Mouse (Mus musculus) monocyte, adult 2 months (primary cell): ENCODE data around the gene Dgkq.

Source experiments
- DNase-seq, 2 experiments: peaks; one replicate each; pipeline ENCODE4 v3.0.0; 2022; ENCODE audit warnings: low spot score in 2 of 2, low read depth in 1 of 2

Dgkq gene

DNA sequence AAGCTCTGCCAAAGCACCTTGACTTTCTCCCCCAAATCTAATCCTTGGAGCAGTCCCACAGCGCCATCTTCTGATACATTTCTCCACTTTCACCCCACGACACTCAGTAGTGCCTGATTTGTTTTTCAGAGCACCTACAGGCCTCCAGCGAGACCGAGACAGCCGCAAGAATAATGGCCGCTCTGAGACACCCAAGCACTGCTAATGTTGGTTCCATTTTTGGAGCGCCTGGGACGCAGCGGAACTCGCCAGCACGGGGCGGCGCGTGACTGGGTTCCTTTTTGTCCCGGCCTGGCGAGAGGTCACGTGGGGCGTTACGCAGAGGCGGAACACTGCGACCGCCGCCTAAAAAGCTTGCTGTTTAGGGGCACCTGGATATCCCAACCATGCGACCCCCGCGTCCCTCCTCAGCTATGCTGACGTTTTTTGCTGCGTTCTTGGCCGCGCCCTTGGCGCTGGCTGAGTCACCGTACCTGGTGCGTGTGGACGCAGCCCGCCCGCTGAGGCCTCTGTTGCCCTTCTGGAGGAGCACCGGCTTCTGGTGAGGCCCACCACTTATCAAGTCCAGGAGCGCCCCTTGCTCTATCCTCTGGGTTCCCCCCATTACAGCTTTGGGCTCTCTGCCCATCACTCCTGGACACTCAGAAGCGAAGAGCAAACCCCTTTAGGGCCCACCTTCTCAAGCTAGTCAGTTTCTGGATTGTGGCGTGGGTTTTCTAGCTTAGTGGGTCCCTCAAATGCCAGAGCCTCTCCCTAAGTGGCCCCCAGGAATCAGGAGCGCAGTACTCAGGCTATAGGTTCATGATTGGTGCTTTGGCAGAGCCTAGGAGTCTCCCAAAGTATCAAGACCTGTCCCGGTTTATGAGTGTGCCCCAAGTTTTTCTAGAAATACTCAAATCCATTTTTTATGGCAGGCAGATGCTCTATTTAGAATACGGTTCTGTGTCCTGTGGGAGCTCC, at the start of gene Dgkq:
TSS of gene Dgkq (minus strand) at position 696 of the 960 bp plus-strand sequence.
- DNase-seq: peak; percentile 84 to 92

- DNase-seq: no peak
Observed at GRCm38 (mm10) chr5:108718051-108718450, 48.6 kb upstream of the Dgkq start.

DNA sequence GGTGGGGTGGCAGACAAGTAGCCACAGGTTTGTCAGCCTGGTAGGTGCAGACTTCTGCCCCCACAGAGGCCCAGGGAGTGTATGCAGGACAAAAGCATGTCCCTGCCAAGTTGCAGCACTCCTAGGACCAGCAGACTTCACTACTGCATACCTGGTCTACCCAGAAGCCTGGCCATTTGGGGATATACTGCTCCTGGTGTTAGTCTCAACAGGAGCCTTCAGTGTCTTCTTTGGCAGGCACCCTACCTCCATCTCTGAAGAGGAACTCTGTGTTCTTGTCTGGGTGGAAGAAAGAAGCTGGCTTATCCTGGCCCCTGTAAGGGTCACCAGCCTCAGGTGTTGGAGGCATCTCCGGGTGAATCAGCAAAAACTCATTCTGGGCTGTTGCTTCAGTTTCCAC, 46.5 kb upstream of the Dgkq start:
- no peak for DNase-seq

DNA sequence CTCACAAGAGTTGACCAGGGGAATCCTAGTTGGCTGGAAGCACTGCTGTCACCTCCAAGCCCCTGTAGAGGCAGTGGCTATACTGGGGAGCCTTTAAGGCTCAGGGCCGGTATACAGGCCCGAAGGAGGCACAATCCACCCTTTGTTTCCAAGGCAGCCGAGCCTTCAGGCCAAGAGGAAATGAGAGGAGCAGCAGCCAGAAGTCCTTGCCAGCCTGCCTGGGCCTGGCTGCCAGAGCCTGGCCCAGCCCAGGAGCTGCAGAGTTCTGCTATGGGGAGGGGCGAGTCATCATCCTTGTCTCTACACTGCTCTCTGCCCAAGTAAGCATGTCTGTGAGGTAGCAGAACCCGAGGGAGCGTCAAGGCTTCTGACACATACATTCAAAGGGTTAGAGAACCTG, 44.7 kb upstream of the Dgkq start:
- DNase-seq: no peak

DNA sequence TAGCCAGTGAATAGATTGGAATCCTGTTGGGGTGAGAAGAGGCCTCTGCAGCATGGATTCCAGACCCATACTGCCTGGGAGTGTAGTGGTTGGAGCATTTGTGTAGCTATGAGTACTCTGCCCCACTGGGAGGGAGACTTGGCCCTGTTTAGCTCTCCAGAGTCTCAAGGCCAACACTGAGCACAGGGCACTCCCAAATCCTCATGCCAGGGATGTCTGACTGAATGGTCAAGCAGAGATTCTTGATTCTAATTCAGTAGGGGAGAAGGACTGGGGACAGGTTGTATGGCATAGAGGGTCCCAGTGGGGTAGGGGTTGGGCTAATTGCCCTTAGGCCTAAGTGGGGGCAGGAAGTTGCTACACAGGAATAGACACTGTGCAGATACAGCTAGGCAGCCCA, 44.2 kb upstream of the Dgkq start:
- no peak for DNase-seq

DNA sequence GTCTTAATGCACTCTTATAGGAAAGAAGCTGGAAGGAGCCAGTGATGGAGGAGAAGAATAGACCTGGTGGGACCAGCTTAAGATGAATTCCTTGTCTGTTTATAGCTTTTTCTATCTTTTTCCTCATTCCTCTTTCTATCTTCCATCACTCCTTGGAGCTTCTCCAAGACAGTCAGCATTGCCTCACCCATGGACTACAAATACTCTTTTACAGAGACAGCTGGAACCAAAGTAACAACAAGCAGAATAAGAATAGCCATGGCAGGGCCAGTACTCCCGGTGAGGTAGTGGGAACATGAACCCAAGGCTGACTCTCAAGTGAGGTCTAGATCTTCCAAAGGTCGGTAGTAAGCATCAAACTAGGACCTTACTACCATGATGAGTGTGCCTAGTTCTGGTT, 43.6 kb upstream of the Dgkq start:
- no peak for DNase-seq

- DNase-seq: no peak
Observed at GRCm38 (mm10) chr5:108711968-108712367, 42.5 kb upstream of the Dgkq start.

DNA sequence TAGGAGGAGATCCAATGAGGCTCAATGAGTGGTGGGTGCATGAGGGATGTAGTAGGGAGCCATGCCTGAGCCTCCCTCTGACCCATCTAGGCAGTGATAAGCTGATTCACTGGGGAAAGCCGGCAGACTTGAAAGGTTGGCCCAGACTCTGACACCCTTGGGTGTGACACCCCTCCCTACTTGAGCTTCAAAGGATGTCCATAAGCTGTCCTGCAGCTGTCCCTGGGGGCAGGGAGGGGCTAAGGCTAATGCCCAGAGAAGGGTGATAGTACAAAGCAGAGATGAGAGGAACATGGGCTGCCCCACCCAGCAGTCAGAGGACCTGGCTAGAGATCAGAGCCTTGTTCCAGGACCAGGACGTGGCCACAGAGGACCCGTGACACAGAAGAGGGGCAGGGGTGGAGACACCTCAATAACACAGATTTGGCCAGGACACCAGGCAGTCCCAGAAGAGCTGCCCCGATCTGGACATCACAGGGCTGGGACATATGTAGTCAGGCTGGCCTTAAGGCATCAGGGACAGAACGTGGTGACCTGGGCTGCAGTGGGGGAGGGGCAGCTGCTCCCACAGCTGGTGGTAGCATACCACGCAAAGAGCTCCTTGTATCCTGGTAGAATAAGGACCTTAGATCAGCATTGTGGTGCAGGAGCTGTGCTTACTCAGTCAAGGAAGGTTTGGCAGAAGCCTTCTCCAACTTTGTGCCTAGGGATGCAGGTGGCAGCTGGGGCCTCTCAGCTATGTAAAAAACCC, 39.7 kb upstream of the Dgkq start:
- DNase-seq: no peak

GRCm38 (mm10) chr5:108708419-108708818, 38.9 kb upstream of the Dgkq start:
- no peak for DNase-seq

DNA sequence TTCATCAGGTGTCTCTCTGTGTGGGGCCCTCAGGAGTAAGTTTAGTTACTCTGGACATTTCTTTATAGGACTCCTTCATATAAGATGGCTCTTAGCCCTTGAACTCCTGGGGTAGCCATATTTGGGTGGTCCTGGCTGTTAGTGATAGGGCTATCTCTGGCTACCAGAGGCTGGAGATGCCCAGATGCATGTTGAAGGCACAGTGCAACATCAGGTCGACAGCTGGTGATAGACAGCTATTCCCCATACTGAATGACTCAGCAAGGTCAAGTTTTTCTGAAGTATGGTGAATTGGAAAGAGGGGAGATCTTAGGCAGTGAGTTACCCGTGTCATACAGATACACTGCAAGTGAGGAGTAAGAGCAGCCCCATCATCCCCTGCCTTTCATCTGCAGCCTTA, 38.3 kb upstream of the Dgkq start:
- DNase-seq: no peak

GRCm38 (mm10) chr5:108703754-108704626, 34.5 kb upstream of the Dgkq start:
- DNase-seq: no peak

DNA sequence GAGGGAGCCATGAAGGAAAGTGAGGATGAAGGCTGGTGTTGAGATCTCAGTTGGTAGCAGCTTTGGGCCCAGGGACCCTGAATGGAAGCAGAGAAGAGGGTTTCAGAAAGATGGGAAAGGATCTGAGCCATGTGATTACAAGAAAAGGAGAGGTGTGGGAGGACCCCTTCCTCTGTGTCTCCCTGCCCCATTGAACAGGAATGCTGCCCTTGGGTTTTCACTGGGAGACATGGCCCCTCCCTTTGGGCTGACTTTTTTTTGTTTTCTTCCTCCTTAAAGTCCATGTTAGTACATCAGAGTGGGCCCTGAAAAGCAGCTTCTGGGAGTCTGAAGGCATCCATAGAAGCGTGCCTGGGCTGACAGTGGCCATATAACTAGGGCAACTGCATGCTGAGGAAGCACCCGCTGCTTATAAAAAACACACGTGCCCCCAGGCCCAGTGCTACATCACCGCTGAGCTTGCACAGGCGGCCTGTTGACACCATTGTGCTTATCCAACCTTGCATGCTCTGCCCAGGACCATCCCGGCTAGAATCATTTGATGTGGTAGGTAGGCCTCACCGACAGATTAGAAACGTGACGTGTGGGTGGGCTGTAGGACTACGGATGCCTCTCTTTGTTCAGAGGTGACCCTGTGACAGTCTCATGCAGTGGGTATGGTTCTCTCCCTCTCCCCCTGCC, 32.0 kb upstream of the Dgkq start:
- DNase-seq: no peak

GRCm38 (mm10) chr5:108700346-108700745, 30.9 kb upstream of the Dgkq start:
- DNase-seq: no peak

GRCm38 (mm10) chr5:108697341-108697753, 27.9 kb upstream of the Dgkq start:
- no peak for DNase-seq

GRCm38 (mm10) chr5:108696542-108696941, 27.1 kb upstream of the Dgkq start:
- DNase-seq: no peak

DNA sequence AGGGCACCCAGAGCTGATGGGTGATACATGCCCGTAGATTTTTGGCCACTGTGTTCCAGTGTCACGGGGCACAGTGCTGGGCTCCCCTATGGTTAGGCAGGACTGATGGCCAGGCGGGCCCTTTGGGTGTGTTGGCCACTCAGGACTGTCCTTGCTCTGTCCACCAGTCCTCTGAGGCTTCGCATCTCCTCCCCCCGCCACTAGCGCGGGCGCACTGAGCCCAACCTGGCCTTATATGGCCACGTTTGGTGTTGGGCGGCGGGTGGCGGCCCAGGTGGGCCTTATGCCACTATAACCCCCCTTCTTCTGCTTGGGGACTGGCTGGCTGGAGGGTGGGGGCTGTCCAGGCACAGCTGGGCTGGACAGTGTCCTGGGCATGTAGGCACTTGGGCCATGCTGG, 26.4 kb upstream of the Dgkq start:
- no peak for DNase-seq

- peak in 1 of 2 experiments; percentile 5 for DNase-seq
Observed at GRCm38 (mm10) chr5:108694352-108695261, 25.1 kb upstream of the Dgkq start.

GRCm38 (mm10) chr5:108693872-108694288, 24.4 kb upstream of the Dgkq start:
- DNase-seq: peak; percentile 46 to 59

GRCm38 (mm10) chr5:108692271-108692670, 22.8 kb upstream of the Dgkq start, which contains the start of gene Fgfrl1:
TSS of gene Fgfrl1 (plus strand) at chr5:108692382.
- peak in 1 of 2 experiments; percentile 18 for DNase-seq
